Mouse (Mus musculus): ENCODE results near the gene Cd47. TPM values are rescaled to one million over a fixed set of nuclear protein-coding genes. Genes with fewer than 3 reads are reported as not detected.

The Cd47 gene
- polyA plus RNA-seq, 1 experiment from 2014 or later, result 66.8 TPM

DNA sequence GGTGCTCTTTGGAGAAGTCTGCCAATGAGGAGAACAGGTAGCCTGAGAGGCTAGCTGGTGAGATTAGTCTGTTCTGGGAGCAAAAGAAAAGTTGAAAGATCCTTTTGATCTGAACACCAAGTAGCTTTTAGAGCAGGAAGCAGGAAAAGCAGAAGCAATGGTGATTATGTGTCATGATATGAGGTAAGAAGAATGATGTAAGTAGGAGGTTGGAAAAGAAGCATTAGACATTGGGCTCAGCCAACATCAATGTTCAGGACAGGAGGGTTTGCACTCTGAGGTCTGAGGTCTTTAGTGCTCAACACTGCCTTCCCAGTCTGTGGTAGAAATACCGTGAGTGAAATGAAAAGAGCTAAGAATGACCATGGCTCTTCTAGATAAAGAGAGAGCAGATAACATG lies 143.4 kb downstream of the Cd47 start:
- H3K4me3 ChIP-seq, result no peak overlapping the region
- no peaks in the 10 kb centered on the region for H3K27me3 ChIP-seq
- no peak overlapping the region for H3K27ac ChIP-seq
- H3K36me3 ChIP-seq, result no peaks in the 10 kb centered on the region
- no peaks in the 10 kb centered on the region for H3K4me1 ChIP-seq (replicated peaks)
- no peak overlapping the region for H3K9ac ChIP-seq
- H3K9me3 ChIP-seq (replicated peaks), result no peaks in the 10 kb centered on the region
- H3K4me2 ChIP-seq, result no peak overlapping the region
- no peak for ATAC-seq (replicated peaks; ENCODE audit: insufficient number of reproducible peaks, insufficient read depth, low FRiP score, low read depth)
- WGBS, result 52% methylated on average over 1 of the region's 1 CpGs

- Histone ChIP-seq H3K4me1 (replicated peaks) (no peaks in the 10 kb centered on the region), H3K4me3 (no peak overlapping the region), H3K4me2 (no peak overlapping the region), H3K9me3 (replicated peaks) (no peaks in the 10 kb centered on the region), H3K27ac (no peak overlapping the region), H3K27me3 (no peaks in the 10 kb centered on the region), H3K36me3 (no peaks in the 10 kb centered on the region), H3K9ac (no peak overlapping the region)
- 74% methylated on average over 5 of the region's 5 CpGs for WGBS
- no peak for ATAC-seq (replicated peaks; ENCODE audit: insufficient number of reproducible peaks, insufficient read depth, low FRiP score, low read depth)
Observed at GRCm38 (mm10) chr16:49945084-49945483, 144.8 kb downstream of the Cd47 start.

DNA sequence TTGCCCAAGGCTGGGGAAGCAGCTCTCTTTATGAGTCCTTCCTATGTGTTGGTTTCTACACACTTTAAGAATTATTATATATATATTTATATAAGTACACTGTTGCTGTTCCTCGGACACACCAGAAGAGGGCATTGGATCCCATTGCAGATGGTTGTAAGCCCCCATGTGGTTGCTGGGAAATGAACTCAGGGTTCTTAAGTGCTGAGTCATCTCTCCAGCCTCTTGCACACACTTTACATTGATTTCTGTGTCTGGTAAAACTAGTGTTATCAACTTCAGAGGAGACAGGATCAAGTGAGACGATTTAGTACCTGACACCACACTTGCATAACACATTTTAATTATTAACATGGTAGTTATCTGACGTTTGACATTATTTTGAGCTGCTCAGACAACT lies 146.7 kb downstream of the Cd47 start:
- Histone ChIP-seq H3K36me3 (no peaks in the 10 kb centered on the region), H3K4me3 (no peak overlapping the region), H3K4me1 (replicated peaks) (peaks cover 3% of the 10 kb centered on the region; the same call in 1 of the 2 replicates), H3K9me3 (replicated peaks) (no peaks in the 10 kb centered on the region), H3K27me3 (no peaks in the 10 kb centered on the region), H3K4me2 (no peak overlapping the region), H3K9ac (no peak overlapping the region), H3K27ac (no peak overlapping the region)
- WGBS, result 80% methylated on average over 3 of the region's 3 CpGs
- no peak for ATAC-seq (replicated peaks; ENCODE audit: insufficient number of reproducible peaks, insufficient read depth, low FRiP score, low read depth)

DNA sequence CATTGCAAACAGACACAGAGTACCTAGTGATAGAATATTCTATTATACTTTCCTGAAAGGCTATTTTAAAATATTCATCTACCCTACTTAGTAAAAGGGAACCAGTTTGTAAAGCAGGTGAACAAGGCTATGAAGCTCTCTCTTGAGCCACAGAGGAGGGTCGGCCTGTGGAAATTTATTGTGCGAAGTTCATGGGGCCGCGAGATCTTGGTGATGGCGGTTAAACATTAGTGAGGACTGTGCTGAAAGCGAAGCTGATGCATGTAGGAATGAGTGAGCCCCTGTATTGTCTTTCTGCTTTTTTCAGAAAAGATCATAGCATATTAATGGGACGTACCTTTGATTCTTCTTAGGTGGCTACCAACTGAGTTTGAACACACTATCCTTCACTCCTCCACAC lies 147.3 kb downstream of the Cd47 start:
- WGBS, result 88% methylated on average over 7 of the region's 7 CpGs
- Histone ChIP-seq H3K4me3 (no peak overlapping the region), H3K4me2 (no peak overlapping the region), H3K4me1 (replicated peaks) (peaks cover 6% of the 10 kb centered on the region; the same call in 1 of the 2 replicates), H3K27ac (no peak overlapping the region), H3K27me3 (no peaks in the 10 kb centered on the region), H3K9me3 (replicated peaks) (no peaks in the 10 kb centered on the region), H3K36me3 (no peaks in the 10 kb centered on the region), H3K9ac (no peak overlapping the region)
- no peak for ATAC-seq (replicated peaks; ENCODE audit: insufficient number of reproducible peaks, insufficient read depth, low FRiP score, low read depth)

DNA sequence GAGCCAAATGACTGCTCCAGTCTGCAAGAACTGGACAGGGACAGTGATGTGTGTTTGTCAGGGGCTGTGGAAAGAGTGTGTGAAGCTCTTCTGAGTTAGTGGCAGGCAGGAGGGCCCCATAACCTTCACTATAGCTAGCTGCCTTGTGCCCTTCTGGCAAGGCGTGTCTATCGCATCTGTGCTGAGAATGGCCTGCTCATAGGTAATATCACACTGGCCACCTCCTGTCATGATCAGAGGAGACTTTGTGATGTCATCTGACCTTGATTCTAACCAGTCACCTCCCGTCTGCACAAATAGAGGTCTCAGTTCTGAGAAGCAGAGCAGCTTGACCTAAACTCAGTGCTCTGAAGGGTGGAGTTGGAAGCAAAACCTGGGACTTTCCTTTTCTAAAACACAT lies 148.0 kb downstream of the Cd47 start:
- no peak overlapping the region for H3K9ac ChIP-seq
- H3K4me2 ChIP-seq, result no peak overlapping the region
- H3K36me3 ChIP-seq, result no peaks in the 10 kb centered on the region
- no peak for ATAC-seq (replicated peaks; ENCODE audit: insufficient number of reproducible peaks, insufficient read depth, low FRiP score, low read depth)
- H3K27ac ChIP-seq, result no peak overlapping the region
- no peak overlapping the region for H3K4me3 ChIP-seq
- H3K27me3 ChIP-seq, result no peaks in the 10 kb centered on the region
- peaks cover 6% of the 10 kb centered on the region; the same call in 1 of the 2 replicates for H3K4me1 ChIP-seq (replicated peaks)
- WGBS, result 74% methylated on average over 3 of the region's 3 CpGs
- no peaks in the 10 kb centered on the region for H3K9me3 ChIP-seq (replicated peaks)

- H3K27me3 ChIP-seq, result no peaks in the 10 kb centered on the region
- no peak overlapping the region for H3K27ac ChIP-seq
- 52% methylated on average over 4 of the region's 4 CpGs for WGBS
Observed at GRCm38 (mm10) chr16:49949261-49949660, 148.9 kb downstream of the Cd47 start.

GRCm38 (mm10) chr16:49950340-49950739 lies 150.0 kb downstream of the Cd47 start:
- no peak overlapping the region for H3K27ac ChIP-seq
- no peaks in the 10 kb centered on the region for H3K27me3 ChIP-seq
- no peak overlapping the region for H3K4me3 ChIP-seq
- no peak overlapping the region for H3K9ac ChIP-seq
- peaks cover 8% of the 10 kb centered on the region; the same call in 1 of the 2 replicates for H3K4me1 ChIP-seq (replicated peaks)
- no peaks in the 10 kb centered on the region for H3K9me3 ChIP-seq (replicated peaks)
- WGBS, result 68% methylated on average over 2 of the region's 2 CpGs
- ATAC-seq (replicated peaks; ENCODE audit: insufficient number of reproducible peaks, insufficient read depth, low FRiP score, low read depth), result no peak
- no peak overlapping the region for H3K4me2 ChIP-seq
- no peaks in the 10 kb centered on the region for H3K36me3 ChIP-seq

More at GRCm38 (mm10) chr16:49949261-49949660, 148.9 kb downstream of the Cd47 start:
- peaks cover 8% of the 10 kb centered on the region; the same call in 1 of the 2 replicates for H3K4me1 ChIP-seq (replicated peaks)
- no peak overlapping the region for H3K9ac ChIP-seq
- no peaks in the 10 kb centered on the region for H3K9me3 ChIP-seq (replicated peaks)
- ATAC-seq (replicated peaks; ENCODE audit: insufficient number of reproducible peaks, insufficient read depth, low FRiP score, low read depth), result no peak
- no peak overlapping the region for H3K4me3 ChIP-seq
- no peak overlapping the region for H3K4me2 ChIP-seq
- H3K36me3 ChIP-seq, result no peaks in the 10 kb centered on the region

DNA sequence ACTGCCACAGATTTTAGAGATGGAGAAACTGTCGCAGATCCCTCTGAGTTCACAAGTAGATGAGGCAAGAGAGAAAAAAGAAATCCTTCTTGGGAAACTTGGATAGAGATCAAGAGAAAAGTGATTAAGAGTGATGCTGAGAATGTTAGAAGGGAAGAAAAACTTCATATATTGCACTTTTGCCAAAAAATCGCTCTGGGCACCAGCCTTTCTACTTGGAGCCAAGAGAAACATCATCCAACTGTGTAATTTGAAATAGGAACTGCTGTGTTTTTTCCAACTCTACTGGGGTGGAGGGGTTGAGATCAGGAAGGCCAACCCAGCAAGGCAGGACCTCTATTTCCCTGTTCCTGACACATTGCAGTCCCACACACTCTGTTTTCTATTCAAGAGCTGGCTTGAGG lies 151.0 kb downstream of the Cd47 start:
- 47% methylated on average over 2 of the region's 2 CpGs for WGBS
- H3K36me3 ChIP-seq, result no peaks in the 10 kb centered on the region
- no peak overlapping the region for H3K4me2 ChIP-seq
- H3K9me3 ChIP-seq (replicated peaks), result no peaks in the 10 kb centered on the region
- H3K9ac ChIP-seq, result no peak overlapping the region
- peak; percentile 44 for ATAC-seq (replicated peaks; ENCODE audit: insufficient number of reproducible peaks, insufficient read depth, low FRiP score, low read depth)
- peak overlapping the region; percentile 63 for H3K27ac ChIP-seq
- H3K4me3 ChIP-seq, result no peak overlapping the region
- H3K27me3 ChIP-seq, result no peaks in the 10 kb centered on the region
- peaks cover 8% of the 10 kb centered on the region; the same call in 1 of the 2 replicates for H3K4me1 ChIP-seq (replicated peaks)

DNA sequence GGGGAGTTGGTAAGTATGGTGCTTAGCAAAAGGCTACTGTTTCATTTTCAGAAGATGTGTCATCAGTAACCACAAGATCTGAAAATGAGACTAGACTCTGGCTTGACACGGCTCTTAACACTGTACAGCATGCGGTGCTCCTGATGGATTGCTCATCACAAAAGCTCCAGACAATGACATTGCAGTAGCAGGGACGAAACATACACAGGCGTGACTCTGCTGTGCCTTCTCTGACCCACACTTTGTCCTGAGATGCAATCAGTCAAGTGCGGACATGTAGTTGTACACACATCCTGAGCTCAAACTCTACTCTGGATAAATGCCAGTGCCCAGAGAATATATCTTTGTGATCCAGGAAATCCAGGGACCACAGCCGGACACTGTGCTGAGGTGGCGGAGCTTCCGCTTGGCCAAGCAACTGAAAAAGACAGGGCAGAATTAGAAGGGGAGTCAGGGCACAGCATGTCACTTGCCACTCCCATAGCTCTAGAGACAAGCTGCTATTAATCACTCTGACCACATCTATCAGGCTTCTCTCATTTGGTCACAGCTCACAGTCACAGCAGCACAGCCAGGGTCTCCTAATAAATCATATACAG lies 151.7 kb downstream of the Cd47 start:
- Histone ChIP-seq H3K9me3 (replicated peaks) (no peaks in the 10 kb centered on the region), H3K4me3 (no peak overlapping the region), H3K27me3 (no peaks in the 10 kb centered on the region), H3K27ac (peak overlapping the region; percentile 63), H3K9ac (no peak overlapping the region), H3K4me1 (replicated peaks) (peaks cover 8% of the 10 kb centered on the region; the same call in 1 of the 2 replicates), H3K36me3 (no peaks in the 10 kb centered on the region), H3K4me2 (no peak overlapping the region)
- WGBS, result 64% methylated on average over 8 of the region's 8 CpGs
- ATAC-seq (replicated peaks; ENCODE audit: insufficient number of reproducible peaks, insufficient read depth, low FRiP score, low read depth), result peak; percentile 50

DNA sequence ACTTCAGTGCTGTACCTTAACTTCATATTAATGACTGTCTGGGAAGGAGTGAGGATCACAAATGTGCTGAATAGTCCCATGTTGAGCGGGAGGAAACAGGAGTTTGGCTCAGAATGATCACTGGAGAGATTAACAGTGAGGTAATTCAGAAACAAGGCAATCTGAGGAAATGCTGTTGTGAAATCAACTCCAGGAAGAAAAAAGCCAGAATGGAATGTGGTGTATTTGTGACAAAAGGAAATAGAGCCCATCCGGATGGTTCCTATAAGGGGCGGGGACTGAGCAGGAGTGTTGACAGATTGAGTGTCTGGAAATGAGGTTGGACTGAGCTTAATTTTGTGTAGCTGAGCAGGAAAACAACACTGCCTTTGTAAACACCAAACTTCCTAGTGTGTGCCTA lies 153.5 kb downstream of the Cd47 start:
- Histone ChIP-seq H3K27me3 (no peaks in the 10 kb centered on the region), H3K9ac (no peak overlapping the region), H3K27ac (peak overlapping the region; percentile 47; the same call in 1 of the 2 replicates), H3K4me1 (replicated peaks) (peaks cover 8% of the 10 kb centered on the region; the same call in 1 of the 2 replicates), H3K4me3 (no peak overlapping the region), H3K9me3 (replicated peaks) (no peaks in the 10 kb centered on the region), H3K4me2 (no peak overlapping the region), H3K36me3 (no peaks in the 10 kb centered on the region)
- peak; percentile 49; the same call in 1 of the 2 replicates for ATAC-seq (replicated peaks; ENCODE audit: insufficient number of reproducible peaks, insufficient read depth, low FRiP score, low read depth)
- 40% methylated on average over 3 of the region's 3 CpGs for WGBS

GRCm38 (mm10) chr16:49954909-49955308 lies 154.6 kb downstream of the Cd47 start:
- H3K9me3 ChIP-seq (replicated peaks), result no peaks in the 10 kb centered on the region
- no peak overlapping the region for H3K9ac ChIP-seq
- H3K27ac ChIP-seq, result no peak overlapping the region
- no peak overlapping the region for H3K4me3 ChIP-seq
- H3K4me2 ChIP-seq, result no peak overlapping the region
- H3K36me3 ChIP-seq, result no peaks in the 10 kb centered on the region
- H3K4me1 ChIP-seq (replicated peaks), result peaks cover 8% of the 10 kb centered on the region; the same call in 1 of the 2 replicates
- no peaks in the 10 kb centered on the region for H3K27me3 ChIP-seq
- 92% methylated on average over 10 of the region's 10 CpGs for WGBS
- no peak for ATAC-seq (replicated peaks; ENCODE audit: insufficient number of reproducible peaks, insufficient read depth, low FRiP score, low read depth)

DNA sequence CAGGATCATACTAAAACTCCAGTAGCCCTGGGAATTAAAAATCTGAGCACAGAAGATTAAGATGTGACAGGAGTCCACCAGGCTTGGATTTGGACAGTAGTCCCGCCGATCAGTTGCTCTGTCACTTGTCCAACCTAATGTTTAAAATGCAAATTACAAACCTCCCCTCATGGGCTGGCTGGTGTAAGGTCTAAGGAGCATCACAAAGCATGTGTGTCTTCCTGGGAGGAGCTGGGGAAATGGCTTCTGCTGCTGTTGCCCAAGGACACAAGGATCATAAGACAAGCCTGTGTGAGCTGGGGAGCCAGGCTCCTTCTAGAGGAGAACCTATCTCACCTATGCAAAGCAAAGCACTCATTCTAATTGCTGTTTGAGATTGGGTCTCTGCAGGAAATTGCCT lies 155.0 kb downstream of the Cd47 start:
- ATAC-seq (replicated peaks; ENCODE audit: insufficient number of reproducible peaks, insufficient read depth, low FRiP score, low read depth), result no peak
- H3K27ac ChIP-seq, result no peak overlapping the region
- H3K9ac ChIP-seq, result no peak overlapping the region
- H3K4me1 ChIP-seq (replicated peaks), result peaks cover 8% of the 10 kb centered on the region; the same call in 1 of the 2 replicates
- no peaks in the 10 kb centered on the region for H3K36me3 ChIP-seq
- WGBS, result 88% methylated on average over 2 of the region's 2 CpGs
- H3K4me3 ChIP-seq, result no peak overlapping the region
- H3K27me3 ChIP-seq, result no peaks in the 10 kb centered on the region
- no peaks in the 10 kb centered on the region for H3K9me3 ChIP-seq (replicated peaks)
- no peak overlapping the region for H3K4me2 ChIP-seq
